Mouse (Mus musculus): Measurements from ENCODE around the gene Lsp1. TPM values are rescaled to one million over a fixed set of nuclear protein-coding genes. Genes with fewer than 3 reads are reported as not detected.

The Lsp1 gene
- polyA plus RNA-seq, 1 experiment from 2014 or later: 5.5 TPM

DNA sequence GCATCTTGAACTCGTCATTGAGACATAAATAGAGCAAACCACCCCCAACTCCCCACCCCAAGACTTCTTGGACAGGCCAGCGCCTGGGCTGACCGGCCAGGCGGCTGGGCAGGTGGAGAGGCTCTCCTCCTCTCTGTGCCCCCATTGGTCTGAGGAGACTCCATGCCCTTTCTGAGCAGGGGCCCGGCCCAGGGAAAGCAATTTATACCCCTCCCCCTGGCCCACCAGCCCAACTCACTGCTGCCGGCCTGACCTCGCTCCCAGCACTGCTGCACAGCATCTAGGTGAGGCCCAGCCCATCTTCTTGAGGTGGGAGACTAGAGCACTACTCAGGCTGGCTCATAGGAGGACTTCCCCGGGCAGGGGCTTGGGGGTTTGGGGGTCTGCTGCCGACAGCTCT is 19.0 kb upstream of the Lsp1 start, which contains the start of gene Tnni2:
TSS of gene Tnni2 (plus strand) at position 224 of the 400 bp plus-strand sequence.
- no peak within 1 kb of the TSS for H3K9ac ChIP-seq (ENCODE audit: low read depth, low read length)

DNA sequence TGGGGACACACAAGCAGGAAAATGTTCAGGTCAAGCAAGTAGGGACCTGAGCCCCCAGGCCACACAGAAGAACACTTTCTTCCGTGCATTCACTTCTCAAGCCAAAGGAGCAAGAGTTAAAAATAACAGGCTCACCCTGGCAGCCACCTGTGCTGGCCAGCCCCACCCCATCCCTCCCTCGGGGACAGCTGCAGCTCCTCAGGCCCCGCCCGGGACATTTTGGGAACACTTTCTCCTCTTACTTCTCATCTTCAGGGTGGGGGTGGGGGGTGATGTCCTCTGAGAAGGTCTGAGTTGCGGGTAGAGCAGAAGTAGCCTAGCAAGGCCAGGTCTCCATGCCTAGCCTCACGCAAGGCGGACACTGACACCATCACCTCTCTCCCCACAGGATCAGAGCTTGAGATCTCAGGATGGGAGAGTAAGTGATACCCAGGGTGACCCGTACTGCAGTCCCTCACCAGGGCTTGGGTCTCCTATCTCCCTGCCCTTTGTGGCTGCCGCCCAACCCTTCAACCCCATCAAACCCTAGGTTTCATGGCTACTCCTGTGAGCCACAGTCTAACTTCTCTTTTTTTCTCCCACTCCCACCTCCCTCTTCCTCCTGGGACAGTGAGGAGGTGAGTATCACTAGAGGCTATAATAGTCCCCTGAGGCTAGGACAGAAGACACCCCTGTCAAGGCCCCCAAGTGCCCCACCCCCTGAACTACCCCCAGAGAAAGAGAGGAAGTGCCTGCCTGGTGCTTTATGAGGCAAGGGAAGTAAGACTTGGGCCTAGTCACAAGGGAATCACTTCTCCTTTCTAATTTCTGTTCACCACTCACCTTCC is 18.3 kb upstream of the Lsp1 start:
- Histone ChIP-seq H3K27ac (ENCODE audit: low read depth, low read length) (no peak overlapping the region), H3K27me3 (replicated peaks; ENCODE audit: control insufficient read depth, insufficient read depth, low read length) (no peaks in the 10 kb centered on the region), H3K9me3 (ENCODE audit: control insufficient read depth, low read length) (no peaks in the 10 kb centered on the region), H3K9ac (ENCODE audit: low read depth, low read length) (no peak overlapping the region), H3K4me2 (ENCODE audit: low read length) (no peak overlapping the region), H3K4me1 (ENCODE audit: control insufficient read depth, insufficient read depth, low read depth, low read length) (no peaks in the 10 kb centered on the region), H3K36me3 (ENCODE audit: control insufficient read depth, insufficient read depth, low read length) (no peaks in the 10 kb centered on the region), H3K4me3 (ENCODE audit: low read length) (no peak overlapping the region)
- ATAC-seq: no peak
- 81% methylated on average over 9 of the region's 9 CpGs for WGBS

More for the DNA sequence above, 19.0 kb upstream of the Lsp1 start, which contains the start of gene Tnni2:
- Histone ChIP-seq H3K4me2 (ENCODE audit: low read length) (no peak within 1 kb of the TSS), H3K4me1 (ENCODE audit: control insufficient read depth, insufficient read depth, low read depth, low read length) (no peaks in the 10 kb centered on the region), H3K27ac (ENCODE audit: low read depth, low read length) (no peak within 1 kb of the TSS), H3K4me3 (ENCODE audit: low read length) (no peak within 1 kb of the TSS), H3K27me3 (replicated peaks; ENCODE audit: control insufficient read depth, insufficient read depth, low read length) (no peaks in the 10 kb centered on the region), H3K36me3 (ENCODE audit: control insufficient read depth, insufficient read depth, low read length) (no peaks in the 10 kb centered on the region), H3K9me3 (ENCODE audit: control insufficient read depth, low read length) (no peaks in the 10 kb centered on the region)
- WGBS: 79% methylated on average over 9 of the region's 9 CpGs
- ATAC-seq: no peak

DNA sequence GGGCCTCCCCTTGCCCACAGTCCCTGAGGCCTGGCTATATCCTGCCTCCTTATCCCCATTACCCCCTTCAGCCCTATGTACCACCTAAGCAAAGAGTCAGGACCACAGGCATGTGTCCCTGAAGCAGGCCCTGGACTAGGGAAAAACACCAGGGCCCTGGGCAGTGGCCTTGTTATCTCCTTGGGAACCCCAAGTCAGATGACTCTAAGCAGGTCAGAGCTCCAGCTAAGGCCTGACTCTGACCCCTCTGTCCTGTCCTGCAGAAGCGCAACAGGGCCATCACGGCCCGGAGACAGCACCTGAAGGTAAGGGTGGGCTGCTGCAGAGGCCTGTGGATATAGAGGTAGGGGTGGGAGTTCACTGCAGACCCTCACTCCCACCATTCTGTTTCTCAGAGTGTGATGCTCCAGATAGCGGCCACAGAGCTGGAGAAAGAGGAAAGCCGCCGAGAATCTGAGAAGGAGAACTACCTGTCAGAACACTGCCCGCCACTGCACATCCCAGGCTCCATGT is 17.6 kb upstream of the Lsp1 start:
- WGBS: 91% methylated on average over 4 of the region's 7 CpGs
- no peaks in the 10 kb centered on the region for H3K9me3 ChIP-seq (ENCODE audit: control insufficient read depth, low read length)
- H3K9ac ChIP-seq (ENCODE audit: low read depth, low read length): no peak overlapping the region
- no peak overlapping the region for H3K27ac ChIP-seq (ENCODE audit: low read depth, low read length)
- H3K36me3 ChIP-seq (ENCODE audit: control insufficient read depth, insufficient read depth, low read length): no peaks in the 10 kb centered on the region
- H3K4me3 ChIP-seq (ENCODE audit: low read length): no peak overlapping the region
- no peak overlapping the region for H3K4me2 ChIP-seq (ENCODE audit: low read length)
- no peaks in the 10 kb centered on the region for H3K27me3 ChIP-seq (replicated peaks; ENCODE audit: control insufficient read depth, insufficient read depth, low read length)
- no peaks in the 10 kb centered on the region for H3K4me1 ChIP-seq (ENCODE audit: control insufficient read depth, insufficient read depth, low read depth, low read length)
- ATAC-seq: no peak

DNA sequence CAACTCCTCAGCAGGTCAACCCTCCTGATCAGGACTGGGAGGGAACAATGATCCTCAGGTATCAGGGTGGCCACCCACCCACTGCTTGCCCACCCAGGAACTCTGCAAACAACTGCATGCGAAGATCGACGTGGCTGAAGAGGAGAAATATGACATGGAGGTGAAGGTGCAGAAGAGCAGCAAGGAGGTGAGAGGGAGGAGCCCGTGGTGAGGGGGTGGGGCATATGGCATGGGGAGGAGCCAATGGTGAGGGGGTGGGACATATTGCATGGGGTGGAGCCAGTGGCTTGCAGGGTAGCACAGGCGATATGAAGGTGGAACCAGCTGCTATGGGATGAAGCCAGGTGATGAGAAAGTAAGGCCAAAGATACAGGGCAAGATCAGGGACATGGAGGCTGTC is 17.1 kb upstream of the Lsp1 start:
- no peak overlapping the region for H3K4me3 ChIP-seq (ENCODE audit: low read length)
- H3K4me1 ChIP-seq (ENCODE audit: control insufficient read depth, insufficient read depth, low read depth, low read length): no peaks in the 10 kb centered on the region
- no peak overlapping the region for H3K4me2 ChIP-seq (ENCODE audit: low read length)
- no peaks in the 10 kb centered on the region for H3K27me3 ChIP-seq (replicated peaks; ENCODE audit: control insufficient read depth, insufficient read depth, low read length)
- no peak overlapping the region for H3K27ac ChIP-seq (ENCODE audit: low read depth, low read length)
- no peaks in the 10 kb centered on the region for H3K36me3 ChIP-seq (ENCODE audit: control insufficient read depth, insufficient read depth, low read length)
- H3K9ac ChIP-seq (ENCODE audit: low read depth, low read length): no peak overlapping the region
- WGBS: 87% methylated on average over 5 of the region's 5 CpGs
- ATAC-seq: no peak
- H3K9me3 ChIP-seq (ENCODE audit: control insufficient read depth, low read length): no peaks in the 10 kb centered on the region

DNA sequence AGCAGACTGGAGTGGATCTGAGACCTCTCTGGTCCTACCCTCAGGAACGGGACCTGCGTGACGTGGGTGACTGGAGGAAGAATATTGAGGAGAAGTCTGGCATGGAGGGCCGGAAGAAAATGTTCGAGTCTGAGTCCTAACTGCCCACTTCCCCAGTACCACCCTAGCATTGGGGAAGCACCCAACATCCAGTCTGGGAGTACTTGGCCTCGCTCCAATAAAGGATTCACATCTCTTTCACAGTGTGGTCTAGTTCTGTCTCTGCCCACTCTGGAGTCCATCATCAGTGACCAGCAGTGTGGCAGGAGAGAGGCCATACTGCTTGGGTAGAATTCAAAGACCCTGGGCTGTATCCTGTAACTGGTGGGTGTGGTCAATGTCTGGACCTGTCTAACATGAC is 16.4 kb upstream of the Lsp1 start:
- Histone ChIP-seq H3K36me3 (ENCODE audit: control insufficient read depth, insufficient read depth, low read length) (no peaks in the 10 kb centered on the region), H3K9ac (ENCODE audit: low read depth, low read length) (no peak overlapping the region), H3K27ac (ENCODE audit: low read depth, low read length) (no peak overlapping the region), H3K4me2 (ENCODE audit: low read length) (no peak overlapping the region), H3K4me1 (ENCODE audit: control insufficient read depth, insufficient read depth, low read depth, low read length) (no peaks in the 10 kb centered on the region), H3K9me3 (ENCODE audit: control insufficient read depth, low read length) (no peaks in the 10 kb centered on the region), H3K27me3 (replicated peaks; ENCODE audit: control insufficient read depth, insufficient read depth, low read length) (no peaks in the 10 kb centered on the region), H3K4me3 (ENCODE audit: low read length) (no peak overlapping the region)
- 92% methylated on average over 6 of the region's 6 CpGs for WGBS
- ATAC-seq: no peak

DNA sequence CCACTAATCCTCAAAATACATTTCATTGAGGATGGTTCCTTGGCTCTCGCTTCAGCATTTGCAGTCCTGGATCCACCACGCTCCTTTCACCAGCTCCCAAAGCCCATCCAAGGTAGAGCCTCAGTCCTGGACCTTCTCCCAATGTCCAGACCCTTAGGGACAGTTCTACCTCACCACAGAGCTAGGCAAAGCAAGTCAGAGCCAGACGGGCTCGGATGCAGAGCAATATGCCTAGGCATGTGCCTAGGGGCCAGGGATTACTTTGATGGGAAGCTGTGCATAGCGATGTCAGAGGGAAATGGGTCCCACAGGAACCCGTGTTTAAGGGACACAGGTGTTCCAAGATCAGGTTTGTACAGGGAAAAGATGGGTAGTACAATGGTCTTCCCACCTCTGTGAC is 15.3 kb upstream of the Lsp1 start:
- ATAC-seq: no peak

DNA sequence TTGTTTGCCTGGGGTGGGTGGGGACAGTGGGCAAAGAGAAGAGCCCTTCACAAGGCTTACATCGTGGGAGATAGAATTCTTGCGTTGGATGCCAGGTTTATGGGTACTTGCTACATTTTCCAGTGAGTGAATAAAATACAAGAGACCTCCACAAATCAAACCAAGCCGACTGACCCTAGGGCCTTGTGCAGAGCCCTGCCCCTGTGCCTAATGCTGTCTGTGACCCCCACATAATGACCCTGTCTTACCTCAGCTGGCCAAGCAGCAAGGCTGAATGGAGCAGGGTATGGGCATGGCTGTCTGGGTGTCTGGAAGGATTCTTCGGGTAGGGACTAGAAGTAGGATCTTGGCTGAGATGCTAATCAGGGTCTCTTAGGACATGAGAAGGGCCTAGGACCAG is 14.3 kb upstream of the Lsp1 start:
- H3K36me3 ChIP-seq (ENCODE audit: control insufficient read depth, insufficient read depth, low read length): no peaks in the 10 kb centered on the region
- WGBS: 87% methylated on average over 4 of the region's 4 CpGs
- no peak overlapping the region for H3K4me2 ChIP-seq (ENCODE audit: low read length)
- no peak overlapping the region for H3K9ac ChIP-seq (ENCODE audit: low read depth, low read length)
- no peaks in the 10 kb centered on the region for H3K4me1 ChIP-seq (ENCODE audit: control insufficient read depth, insufficient read depth, low read depth, low read length)
- H3K4me3 ChIP-seq (ENCODE audit: low read length): no peak overlapping the region
- ATAC-seq: no peak
- no peaks in the 10 kb centered on the region for H3K9me3 ChIP-seq (ENCODE audit: control insufficient read depth, low read length)
- H3K27me3 ChIP-seq (replicated peaks; ENCODE audit: control insufficient read depth, insufficient read depth, low read length): no peaks in the 10 kb centered on the region
- H3K27ac ChIP-seq (ENCODE audit: low read depth, low read length): no peak overlapping the region

More for the DNA sequence above, 15.3 kb upstream of the Lsp1 start:
- Histone ChIP-seq H3K9me3 (ENCODE audit: control insufficient read depth, low read length) (no peaks in the 10 kb centered on the region), H3K4me2 (ENCODE audit: low read length) (no peak overlapping the region), H3K36me3 (ENCODE audit: control insufficient read depth, insufficient read depth, low read length) (no peaks in the 10 kb centered on the region), H3K9ac (ENCODE audit: low read depth, low read length) (no peak overlapping the region), H3K27me3 (replicated peaks; ENCODE audit: control insufficient read depth, insufficient read depth, low read length) (no peaks in the 10 kb centered on the region), H3K4me3 (ENCODE audit: low read length) (no peak overlapping the region), H3K4me1 (ENCODE audit: control insufficient read depth, insufficient read depth, low read depth, low read length) (no peaks in the 10 kb centered on the region), H3K27ac (ENCODE audit: low read depth, low read length) (no peak overlapping the region)
- 85% methylated on average over 6 of the region's 6 CpGs for WGBS

DNA sequence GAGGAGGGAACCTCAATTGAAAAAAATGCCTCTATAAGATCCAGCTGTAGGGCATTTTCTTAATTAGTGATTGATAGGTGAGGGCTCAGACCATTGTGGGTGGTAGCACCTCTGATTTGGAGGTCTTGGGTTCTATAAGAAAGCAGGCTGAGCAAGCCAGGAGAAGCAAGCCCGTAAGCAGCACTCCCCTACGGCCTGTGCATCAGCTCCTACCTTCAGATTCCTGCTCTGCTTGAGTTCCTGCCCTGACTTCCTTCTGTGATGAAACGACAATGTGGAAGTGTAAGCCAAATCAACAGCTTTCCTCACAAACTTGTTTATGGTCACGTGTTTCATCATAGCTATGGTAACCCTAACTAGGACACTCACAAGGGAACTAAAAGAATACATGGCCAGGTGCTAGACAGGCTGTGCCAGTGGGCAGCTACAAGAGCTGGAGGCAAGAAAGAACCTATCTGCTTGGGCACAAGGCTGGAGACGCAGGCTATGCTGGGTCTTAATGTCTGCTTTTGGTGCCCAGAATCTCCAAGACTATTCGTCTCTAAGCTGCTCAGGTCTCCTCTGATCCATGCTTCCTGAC is 11.5 kb upstream of the Lsp1 start:
- ATAC-seq: no peak
- Histone ChIP-seq H3K36me3 (ENCODE audit: control insufficient read depth, insufficient read depth, low read length) (no peaks in the 10 kb centered on the region), H3K4me3 (ENCODE audit: low read length) (no peak overlapping the region), H3K9ac (ENCODE audit: low read depth, low read length) (no peak overlapping the region), H3K27me3 (replicated peaks; ENCODE audit: control insufficient read depth, insufficient read depth, low read length) (no peaks in the 10 kb centered on the region), H3K9me3 (ENCODE audit: control insufficient read depth, low read length) (no peaks in the 10 kb centered on the region), H3K27ac (ENCODE audit: low read depth, low read length) (no peak overlapping the region), H3K4me2 (ENCODE audit: low read length) (no peak overlapping the region), H3K4me1 (ENCODE audit: control insufficient read depth, insufficient read depth, low read depth, low read length) (no peaks in the 10 kb centered on the region)
- 79% methylated on average over 6 of the region's 6 CpGs for WGBS

DNA sequence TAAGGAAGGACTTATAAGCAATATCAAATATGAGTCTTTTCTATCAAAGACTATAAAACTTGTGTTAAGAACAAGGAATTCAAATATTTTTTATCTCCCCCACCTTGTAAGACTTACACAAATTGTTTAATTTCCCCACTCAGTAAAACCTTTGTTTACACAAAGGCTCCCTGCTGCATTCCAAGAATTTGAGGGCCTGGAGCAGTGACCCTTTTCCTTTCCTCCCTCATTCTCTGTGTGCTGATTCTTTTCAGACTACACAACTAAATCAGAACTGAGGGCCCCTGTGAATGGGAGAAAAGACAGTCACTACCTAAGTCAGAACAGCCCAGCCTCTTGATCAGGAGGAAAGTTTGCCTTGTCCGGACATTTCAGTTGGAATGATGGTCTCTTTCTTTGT is 5.9 kb upstream of the Lsp1 start:
- no peaks in the 10 kb centered on the region for H3K9me3 ChIP-seq (ENCODE audit: control insufficient read depth, low read length)
- peaks cover 8% of the 10 kb centered on the region for H3K4me1 ChIP-seq (ENCODE audit: control insufficient read depth, insufficient read depth, low read depth, low read length)
- no peak overlapping the region for H3K4me2 ChIP-seq (ENCODE audit: low read length)
- WGBS: 45% methylated on average over 1 of the region's 1 CpGs
- no peak overlapping the region for H3K9ac ChIP-seq (ENCODE audit: low read depth, low read length)
- no peaks in the 10 kb centered on the region for H3K36me3 ChIP-seq (ENCODE audit: control insufficient read depth, insufficient read depth, low read length)
- H3K4me3 ChIP-seq (ENCODE audit: low read length): no peak overlapping the region
- no peaks in the 10 kb centered on the region for H3K27me3 ChIP-seq (replicated peaks; ENCODE audit: control insufficient read depth, insufficient read depth, low read length)
- H3K27ac ChIP-seq (ENCODE audit: low read depth, low read length): no peak overlapping the region
- no peak for ATAC-seq
